Mouse (Mus musculus): ENCODE results near the gene Olfr597.
"Not testable (repeated sequence)": the region's sequence is repeated elsewhere in the genome, so short reads cannot be mapped to it uniquely, and the experiment has no call there.

The Olfr597 gene

GRCm38 (mm10) chr7:103316015-103316414, at the start of gene Olfr597:
Gene Olfr597, plus strand, starts transcription at chr7:103316315.
- DNase-seq (ENCODE audit: extremely low read depth, low read depth, low spot score) = not testable (repeated sequence)

GRCm38 (mm10) chr7:103305348-103305747, 10.8 kb upstream of the Olfr597 start, which contains the start of gene Olfr596:
Gene Olfr596, plus strand, starts transcription at chr7:103305648.
- not testable (repeated sequence) for DNase-seq (ENCODE audit: extremely low read depth, low read depth, low spot score)

DNA sequence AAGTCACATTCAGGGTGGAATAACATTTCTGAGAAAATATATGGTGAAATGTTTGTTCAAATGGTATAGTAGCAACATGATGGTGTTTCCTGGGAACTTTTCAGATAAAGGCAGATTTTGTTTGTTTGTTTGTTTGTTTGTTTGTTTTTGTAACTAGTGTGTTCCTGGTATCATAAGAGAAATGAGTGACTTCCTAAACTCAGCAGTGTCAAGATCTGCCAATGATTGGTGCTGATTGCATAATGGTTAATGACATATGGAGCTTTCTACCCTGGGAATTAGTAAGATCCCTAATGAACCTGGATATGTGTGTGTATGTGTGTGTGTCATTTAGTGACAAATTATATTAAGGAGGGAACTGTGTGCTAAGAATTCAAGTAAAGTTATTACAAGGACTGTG, 7.2 kb downstream of the Olfr597 start, which contains the start of gene Olfr598:
Olfr598 (plus strand) TSS at position 301 of the 400 bp plus-strand sequence.
- DNase-seq (ENCODE audit: extremely low read depth, low read depth, low spot score) = no peak

DNA sequence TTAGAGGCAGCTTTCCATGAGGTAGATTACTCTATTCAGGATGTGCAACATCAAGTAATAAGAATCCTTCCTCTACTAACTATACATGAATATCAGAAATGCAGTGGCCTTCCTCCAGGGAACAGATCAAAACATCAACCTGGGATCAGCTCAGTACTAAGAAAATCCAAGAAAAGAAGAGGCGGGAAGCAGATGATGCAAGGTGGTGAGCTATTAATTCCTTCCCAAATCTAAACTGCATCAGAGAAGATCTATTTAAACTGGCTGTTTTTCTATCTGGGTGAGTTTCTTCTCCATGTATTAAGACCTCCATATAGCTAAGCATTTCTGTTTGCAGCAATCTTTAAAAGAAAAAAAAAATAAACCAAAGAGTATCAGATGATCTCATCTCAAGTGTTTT, 19.5 kb downstream of the Olfr597 start, which contains the start of gene Olfr599:
Olfr599 (plus strand) TSS at position 301 of the 400 bp plus-strand sequence.
- no peak for DNase-seq (ENCODE audit: extremely low read depth, low read depth, low spot score)

DNA sequence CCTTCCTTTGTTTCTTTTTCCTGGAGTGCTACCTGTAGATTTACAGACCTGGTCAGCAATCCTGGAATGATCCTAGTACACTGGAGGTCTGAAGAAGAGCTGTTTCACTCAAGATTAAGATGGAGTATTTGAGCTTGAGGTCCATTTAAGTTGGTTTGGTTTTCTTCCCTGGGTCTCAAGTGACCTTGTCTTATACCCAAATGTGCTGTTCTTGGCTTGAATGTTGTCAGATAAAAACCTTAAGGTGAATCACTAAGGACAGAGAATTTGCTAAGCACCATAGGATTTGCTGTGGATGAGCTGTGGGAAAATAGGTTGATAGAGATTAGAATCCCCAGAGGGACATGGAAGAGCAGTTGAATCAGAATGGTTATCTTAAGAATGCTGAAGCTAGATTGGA, 33.5 kb downstream of the Olfr597 start, which contains the start of gene Olfr600:
Olfr600 (minus strand) TSS at position 101 of the 400 bp plus-strand sequence.
- no peak for DNase-seq (ENCODE audit: extremely low read depth, low read depth, low spot score)

DNA sequence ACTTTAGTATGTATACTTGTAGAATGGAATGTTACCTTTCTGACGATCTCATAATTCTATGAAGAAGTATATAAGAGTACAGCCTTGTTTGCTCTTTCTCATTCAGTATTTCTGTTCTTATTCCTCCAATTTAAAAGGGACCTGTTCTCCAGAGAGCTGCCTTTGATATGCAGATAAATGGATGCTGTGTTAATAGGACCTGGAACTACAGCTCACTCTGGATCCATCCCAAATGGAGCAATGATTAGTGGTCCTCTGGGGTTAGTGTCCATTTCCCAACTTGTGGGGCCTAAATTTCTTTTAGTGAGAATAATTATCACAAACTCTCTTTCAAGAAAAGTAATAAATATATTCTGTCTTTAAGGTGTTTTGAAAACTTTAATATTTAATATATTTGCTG, 46.4 kb downstream of the Olfr597 start, which contains the start of gene Olfr601:
Olfr601 (minus strand) TSS at position 101 of the 400 bp plus-strand sequence.
- no peak for DNase-seq (ENCODE audit: extremely low read depth, low read depth, low spot score)

All from fat pad, adult 2 months (tissue).